Mouse (Mus musculus): ENCODE measurements around the gene Hjurp.

Gene Hjurp

DNA sequence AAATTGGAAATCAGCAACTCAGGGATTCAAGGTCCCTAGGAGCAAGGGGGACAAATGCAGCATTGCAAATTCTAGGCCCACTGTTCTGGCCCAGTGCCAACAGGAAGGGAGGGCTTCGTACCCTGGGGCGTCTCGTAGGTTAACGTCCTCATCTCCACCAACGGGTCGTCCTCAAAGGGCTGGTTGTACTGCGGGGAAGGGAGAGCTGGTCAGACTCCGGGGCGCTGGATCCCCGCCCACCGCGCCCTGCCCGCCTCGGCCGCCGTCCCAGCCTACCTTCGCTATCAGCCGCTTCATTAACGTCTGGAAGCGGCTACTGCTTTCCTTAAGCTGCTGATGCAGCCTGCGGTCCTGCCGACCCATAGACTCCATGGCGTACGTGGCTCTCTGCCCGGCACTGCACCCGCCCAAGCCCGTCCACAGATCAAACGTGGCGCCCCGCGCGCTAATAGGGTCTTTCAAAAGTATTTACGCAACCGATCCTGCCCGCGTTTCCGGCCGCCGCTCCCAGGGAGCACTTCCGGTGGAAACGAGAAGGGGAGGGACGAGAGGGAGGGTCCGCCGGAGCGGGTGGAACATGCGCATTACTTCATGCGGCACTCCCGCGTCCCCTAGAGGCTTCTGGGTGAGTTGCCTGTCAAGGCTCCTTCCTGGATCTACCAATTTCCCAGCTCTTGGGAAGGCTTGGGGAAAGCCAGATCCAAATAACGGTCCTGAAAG, at the start of gene Hjurp, which contains the start of gene Trpm8:
TSS of gene Hjurp (minus strand) at position 536 of the 720 bp plus-strand sequence.
TSS of gene Trpm8 (plus strand) at position 564 of the 720 bp plus-strand sequence.
- peak; percentile 100 for DNase-seq (ENCODE audit: low read depth, low spot score)

DNA sequence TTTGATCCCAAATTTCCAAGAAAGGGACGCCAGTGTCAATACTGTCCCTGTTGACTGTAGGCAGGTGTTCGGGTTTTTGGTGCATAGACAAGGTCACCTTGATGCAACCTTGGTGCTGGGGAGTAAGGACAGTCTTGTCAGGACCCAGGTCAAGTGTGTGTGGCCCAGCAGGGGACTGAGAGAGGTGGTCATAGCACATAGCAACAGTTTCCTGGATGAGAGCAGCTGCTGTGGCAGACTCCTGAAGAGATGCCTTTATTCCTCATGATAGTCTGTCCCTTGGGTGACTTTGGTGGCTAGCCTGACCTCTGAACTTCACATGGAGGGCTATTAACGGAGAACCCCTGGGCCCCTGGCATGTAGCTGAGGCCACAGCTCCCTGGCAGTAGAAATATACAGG, 45.7 kb upstream of the Hjurp start:
- no peak for DNase-seq (ENCODE audit: low read depth, low spot score)

DNA sequence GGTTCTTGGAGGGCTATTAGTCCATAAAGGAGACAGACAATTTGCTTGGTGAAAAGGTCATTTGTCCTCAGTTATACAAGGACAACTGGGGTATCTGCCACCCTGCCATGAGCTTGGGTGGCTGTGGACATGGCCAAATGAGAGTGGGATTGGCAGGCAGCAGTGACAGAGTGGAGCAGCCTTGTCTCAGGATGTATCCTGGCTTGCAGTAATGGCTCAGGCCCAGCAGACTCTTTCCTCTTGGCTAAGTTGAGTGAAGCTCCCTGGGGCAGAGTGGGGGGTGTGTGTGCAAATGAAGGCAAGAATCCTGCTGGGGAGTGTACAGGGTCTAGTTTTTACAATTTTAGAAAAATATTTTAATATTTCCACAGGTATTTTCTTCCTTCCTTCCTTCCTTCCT, 44.7 kb upstream of the Hjurp start:
- DNase-seq (ENCODE audit: low read depth, low spot score) = no peak

DNA sequence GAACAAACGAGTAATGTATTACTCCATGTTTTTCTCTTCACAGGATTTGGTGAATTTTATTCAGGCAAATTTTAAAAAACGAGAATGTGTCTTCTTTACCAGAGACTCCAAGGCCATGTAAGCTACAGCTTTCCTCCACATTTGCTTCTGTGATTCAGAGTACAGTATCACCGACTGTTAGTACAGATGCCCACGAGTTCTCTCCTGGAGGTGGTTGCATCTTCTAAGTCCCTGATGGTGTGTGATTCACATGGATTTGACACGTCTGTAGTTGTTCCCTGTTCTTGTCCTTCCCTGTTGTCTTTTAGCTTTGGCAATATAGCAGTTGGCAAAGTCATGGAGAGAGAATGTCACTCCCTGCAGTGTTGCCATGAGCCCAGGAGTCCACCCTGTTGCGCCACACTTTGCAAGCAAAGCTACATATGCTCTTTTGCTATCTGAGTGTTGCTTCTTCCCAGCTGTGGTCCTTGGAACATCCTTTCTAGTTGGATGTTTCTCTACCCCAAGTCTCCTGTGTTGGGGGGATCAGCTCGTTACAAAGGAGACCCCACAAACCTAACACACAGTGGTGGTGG, 43.5 kb upstream of the Hjurp start:
- DNase-seq (ENCODE audit: low read depth, low spot score) = no peak

DNA sequence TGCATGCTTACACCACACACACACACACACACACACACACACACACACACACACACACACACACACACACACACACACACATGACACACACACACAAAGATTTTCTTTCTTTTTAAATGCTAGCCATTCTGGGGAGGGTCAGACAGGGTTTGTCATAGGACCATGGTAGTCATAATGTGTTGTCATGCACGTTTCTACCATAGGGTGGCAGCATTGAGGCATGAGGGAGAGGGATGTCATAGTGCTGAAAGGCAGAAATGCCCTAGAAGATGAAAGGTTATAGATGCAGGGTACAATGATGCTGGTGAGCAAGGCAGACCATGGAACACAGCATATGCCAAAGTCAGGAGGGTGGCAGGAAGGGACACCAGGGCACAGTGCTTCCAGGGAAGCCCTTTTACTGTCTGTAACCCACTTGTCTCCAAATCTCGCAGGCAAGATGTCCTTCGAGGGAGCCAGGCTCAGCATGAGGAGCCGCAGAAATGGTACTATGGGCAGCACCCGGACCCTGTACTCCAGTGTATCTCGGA, 41.2 kb upstream of the Hjurp start:
- peak; percentile 78 for DNase-seq (ENCODE audit: low read depth, low spot score)

DNA sequence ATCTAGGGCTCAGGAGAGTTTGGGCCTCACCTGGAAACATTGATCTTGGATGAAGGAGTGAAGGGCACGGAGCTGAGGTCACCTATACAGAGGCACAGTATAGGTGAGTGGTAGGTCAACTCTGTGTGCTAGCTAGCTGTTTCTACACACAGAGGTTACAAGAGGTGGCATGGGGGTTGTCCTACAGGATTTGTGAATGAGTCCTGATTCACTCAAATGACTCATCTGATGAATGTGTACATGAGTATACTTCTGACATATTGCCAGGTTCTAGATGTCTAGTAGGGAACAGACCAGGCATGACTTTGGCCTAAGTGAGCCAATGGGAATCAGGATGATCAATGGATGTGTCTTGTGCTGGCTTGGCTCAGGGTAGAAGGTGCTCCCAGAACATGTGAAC, 39.8 kb upstream of the Hjurp start:
- DNase-seq (ENCODE audit: low read depth, low spot score) = no peak

DNA sequence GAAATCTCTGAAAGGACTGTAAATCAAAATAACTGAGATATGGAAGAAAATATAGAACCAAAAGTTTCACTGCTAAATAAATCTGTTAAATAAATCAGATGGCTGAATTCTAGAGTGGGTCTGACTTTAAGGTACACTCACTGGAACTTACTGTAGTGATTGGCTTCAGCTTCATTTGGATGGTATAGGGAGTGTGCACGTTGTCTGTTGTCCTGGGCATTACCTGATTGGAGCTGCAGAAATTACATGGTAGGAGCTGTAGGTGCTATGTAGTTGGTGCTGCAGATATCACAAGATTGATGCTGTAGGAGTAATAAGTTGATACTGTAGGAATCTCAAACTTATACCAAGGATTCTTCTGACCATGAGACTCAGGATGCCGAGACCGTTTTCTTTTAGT, 32.9 kb upstream of the Hjurp start:
- no peak for DNase-seq (ENCODE audit: low read depth, low spot score)

DNA sequence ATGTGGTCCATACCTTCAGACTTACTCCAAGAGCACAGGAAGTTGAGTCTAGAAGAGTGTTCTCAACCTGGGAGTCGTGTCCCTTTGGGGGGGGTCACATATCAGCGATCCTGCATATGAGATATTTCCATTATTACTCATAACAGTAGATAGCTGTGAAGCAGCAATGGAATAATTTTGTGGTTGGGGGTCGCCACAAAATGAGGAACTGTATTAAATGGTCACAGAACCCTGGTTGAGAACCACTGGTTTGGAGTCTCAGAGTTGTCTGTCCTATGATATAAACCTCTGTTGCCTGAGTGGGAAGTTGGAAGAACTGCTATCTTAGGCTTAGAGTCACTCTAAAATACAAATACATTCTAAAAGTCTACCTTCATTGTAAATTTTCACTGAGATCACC, 32.5 kb upstream of the Hjurp start:
- DNase-seq (ENCODE audit: low read depth, low spot score) = no peak

DNA sequence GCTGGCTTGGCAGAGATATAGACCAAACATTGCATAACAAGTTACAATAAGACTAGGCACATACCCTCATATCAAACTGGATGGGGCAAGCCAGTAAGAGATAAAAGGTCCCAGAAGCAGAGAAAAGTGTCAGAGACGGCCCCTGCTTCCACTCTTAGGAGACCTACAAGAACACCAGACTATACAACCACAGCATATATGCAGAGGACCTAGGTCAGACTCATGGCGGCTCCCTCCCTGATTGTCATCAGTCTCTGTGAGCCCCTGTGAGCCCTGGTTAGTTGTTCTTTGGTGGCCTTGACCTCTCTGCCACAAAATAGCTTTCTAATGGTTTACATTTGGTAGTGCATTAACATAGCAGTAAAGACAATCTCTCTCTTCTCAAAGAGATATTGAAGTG, 31.6 kb upstream of the Hjurp start:
- peak; percentile 16 for DNase-seq (ENCODE audit: low read depth, low spot score)

DNA sequence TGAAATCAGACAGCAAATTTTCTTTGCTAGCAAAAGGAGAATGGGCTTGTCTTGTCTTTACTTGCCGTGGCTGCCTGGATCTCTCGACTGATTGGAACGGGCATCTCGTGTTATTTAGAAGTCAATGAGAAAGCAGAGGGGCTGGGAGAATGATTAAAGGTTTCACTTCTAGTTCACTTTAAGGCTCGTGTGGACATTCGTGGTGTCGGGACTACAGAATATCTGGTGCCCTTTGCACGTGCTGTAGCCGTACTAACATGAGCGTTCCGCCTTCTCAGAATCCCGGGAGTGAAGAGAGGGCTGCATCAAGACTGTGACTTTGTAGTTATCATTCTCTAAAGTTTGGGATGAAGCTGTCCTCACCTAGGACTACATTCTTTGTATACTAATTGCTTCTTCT, 29.7 kb upstream of the Hjurp start:
- DNase-seq (ENCODE audit: low read depth, low spot score) = no peak

DNA sequence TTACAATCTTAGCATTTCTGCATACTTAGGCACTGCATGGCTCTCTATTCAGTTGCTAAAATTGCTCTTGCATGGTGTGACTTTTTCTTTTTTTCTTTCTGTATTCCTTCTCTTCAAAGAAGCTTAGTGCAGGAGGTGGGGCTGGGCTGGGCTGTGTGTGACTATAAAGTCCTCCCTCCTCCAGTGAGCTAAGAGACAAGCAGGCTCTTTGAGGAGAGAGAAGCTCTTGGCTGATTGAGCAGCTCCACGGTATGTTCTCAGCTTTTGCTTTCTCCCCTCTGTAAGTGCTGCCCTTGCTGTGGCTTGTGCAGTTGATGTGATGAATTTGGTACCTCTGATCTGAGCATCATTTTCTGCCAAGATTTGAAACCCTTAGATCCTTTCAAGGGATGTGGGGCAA, 29.1 kb upstream of the Hjurp start:
- no peak for DNase-seq (ENCODE audit: low read depth, low spot score)

DNA sequence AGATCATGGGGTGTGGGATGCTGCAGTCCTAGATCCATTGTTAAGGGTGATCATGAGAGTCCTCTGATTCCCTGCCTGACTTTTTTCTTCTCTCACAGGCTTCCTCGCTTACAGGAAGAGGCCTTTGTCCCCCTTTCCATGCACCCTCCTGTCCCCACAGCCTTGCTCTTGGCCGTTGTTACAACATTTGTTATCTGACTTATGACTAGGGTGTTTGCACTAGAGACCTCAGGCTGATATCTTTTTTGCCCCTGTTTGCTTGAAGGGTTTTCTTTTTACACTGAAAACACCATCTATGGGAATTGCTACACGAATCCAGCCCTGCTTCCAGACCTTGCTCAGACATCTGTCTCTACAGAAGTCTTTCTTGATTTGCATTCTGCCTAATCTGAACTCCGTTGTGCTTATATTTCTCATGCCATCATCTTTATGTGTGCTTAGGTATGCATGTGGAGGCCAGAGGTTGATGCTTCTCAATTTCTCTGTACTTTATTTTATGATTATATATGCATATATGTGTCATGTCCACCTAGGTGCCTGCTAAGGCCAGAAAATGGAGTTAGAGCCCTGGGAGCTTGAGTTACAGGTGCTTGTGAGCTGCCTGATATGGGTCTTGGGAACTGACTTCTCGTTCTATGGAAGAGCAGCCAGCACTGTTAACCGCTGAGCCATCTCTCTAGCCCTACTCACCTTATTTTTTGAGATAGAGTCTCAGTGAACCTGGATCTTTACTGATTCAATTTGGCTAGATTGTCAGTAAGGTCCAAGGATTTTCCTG, 27.8 kb upstream of the Hjurp start:
- no peak for DNase-seq (ENCODE audit: low read depth, low spot score)

DNA sequence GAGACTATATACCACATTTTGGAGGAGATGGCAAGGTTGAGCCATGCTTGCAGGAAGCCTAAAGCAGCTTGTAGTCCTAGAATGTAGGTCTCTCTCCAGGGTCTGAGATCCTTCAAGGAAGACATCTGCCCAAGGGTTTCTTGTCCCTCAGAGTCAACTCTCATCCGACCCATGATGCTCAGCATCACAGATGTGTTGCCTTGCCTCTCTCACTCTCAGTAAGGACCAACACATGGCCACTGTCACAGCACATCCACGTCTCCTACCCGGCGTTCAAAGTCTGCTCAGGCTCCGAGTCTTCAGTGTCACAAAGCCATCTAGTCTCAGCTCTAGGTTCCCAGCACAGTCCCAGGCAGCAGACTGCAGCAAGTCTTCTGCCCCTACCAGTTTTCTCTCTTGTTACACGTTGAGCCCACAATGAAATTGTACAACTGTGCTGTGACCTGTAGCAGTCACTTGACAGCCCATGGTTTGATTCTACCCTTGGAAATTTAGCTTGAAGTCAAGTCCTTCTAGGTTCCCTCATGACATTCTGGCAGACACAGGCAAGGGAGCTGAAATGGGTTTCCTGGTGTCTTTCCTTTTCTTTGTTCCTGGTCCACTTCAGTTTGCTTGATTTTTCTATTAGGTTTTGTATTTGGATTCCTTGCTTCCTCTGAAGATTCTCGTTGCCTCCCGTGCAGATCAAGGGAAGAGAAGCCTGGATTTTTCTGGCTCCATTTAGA, 27.0 kb upstream of the Hjurp start:
- DNase-seq (ENCODE audit: low read depth, low spot score) = no peak

DNA sequence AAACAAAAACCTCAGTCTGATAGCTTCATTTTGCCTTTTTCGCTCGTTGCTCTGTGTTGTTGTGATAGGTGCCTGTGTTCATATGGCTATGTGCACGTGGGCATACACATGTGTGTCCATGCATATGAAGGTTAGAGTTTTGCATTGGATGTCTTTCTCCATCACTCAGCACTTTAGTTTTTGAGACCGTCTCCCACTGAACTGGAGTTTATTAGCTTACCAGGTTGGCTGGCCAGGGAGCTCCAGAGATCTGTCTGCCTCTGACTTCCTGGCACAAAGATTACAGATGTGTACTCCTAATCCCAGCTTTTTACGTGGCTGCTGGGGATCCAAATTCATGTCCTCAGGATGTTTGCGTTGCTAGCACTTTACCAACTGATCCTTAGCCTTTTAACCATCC, 26.3 kb upstream of the Hjurp start:
- DNase-seq (ENCODE audit: low read depth, low spot score) = no peak

DNA sequence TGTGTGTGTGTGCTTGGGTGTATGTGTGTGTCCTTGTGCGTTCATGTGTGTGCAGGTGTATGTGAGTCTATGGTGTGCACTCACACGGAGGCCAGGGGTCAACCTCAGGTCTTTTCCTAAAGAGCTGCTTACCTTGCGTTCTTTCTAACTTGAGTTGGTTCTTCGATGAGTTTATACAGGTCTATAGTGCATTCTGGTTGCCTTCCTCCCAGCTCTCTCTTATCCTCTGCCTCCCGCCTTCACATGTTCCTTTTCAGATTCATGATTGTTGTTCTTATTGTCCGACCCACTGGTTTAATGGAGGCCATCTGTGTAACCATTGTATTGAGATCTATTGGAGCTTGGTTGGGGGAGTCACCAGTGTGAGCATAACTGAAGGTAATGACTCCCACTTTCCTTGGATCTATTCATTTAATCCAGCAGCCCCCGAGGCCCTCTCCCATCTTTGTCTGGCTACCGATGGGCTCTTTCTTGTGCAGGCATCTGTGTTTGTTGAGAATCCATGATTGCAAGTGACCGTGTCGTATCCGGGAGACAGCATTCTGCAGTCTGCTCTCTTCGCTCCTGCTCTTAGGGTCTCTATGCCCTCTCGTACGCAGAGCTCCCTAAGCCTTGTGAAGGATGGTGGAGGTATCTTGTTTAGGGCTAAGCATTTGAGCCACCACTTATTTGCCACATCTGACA, 24.8 kb upstream of the Hjurp start:
- no peak for DNase-seq (ENCODE audit: low read depth, low spot score)

DNA sequence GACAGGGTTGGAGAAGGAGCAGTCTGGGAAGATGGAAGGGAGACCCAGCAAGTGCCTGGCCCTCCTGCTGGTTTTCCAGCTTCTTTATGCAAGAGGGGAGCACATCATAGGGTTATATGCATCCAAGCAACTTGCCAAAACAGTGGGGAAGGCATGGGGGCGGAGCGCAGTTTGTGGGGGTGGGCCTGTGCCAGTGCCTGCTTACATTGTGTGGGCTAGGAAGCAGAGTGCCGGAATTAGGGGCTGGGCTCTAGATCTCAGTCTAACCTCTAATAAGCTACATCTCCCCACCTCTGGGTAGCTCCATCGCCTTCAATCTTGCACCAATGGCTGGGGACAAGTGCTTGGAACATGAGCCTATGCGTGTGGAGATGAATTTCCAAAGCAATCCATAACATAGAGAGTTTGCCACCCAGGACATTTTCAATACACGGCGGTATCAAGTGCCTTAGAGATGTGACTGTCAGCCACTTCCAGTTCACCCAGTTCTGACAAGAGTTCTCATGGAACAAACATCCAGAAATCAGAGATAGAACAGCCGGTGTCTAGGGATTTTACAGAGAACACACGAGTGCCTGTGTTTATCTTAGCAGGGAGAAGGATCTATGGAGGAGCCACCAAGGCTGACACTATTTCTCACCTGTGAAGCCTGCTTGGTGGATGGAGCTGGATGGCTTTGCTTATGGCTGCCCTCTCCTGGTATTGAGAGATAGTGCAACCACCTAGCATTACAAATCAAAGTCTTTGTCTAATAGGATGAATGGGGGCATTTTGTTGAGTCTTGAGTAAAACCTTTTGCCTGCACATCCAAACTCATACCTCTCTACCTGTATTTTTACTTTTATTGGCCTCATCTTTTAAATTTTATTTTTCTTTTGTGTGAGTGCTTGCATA, 23.9 kb upstream of the Hjurp start:
- DNase-seq (ENCODE audit: low read depth, low spot score) = peak; percentile 68

DNA sequence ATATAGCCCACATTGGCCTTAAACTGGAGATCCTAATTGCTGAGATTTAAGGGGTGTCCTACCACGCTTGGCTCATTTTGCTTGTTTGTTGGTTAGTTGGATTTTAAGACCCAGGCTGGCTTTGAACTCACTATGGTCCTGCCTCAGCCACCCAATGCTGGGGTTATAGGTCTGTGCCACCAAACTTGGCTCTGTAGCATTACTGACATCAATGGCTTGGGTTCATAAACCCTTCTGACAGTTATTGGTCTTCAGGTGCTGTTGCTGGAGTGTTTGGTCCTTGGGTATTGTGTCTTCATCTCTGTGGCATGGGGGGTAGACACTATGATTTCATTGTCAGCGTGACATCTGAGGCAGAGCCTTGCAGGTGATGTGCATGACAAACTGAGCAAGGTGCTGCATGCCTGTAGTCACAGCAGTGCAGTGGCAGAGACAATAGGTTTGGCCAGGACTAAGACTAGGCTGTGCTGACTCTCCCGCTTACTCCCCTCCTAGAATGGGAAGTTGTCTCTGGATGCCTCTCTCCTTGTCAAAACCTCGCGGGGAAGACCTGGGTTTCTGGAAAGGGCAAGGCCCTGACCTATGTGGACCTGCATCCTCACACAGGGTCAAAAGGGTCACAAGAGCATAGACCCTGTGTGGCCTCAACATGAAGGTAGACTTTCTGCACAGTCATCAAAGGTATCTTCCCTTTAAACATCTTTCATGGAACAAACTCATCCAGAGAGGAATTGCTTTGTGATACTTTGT, 23.0 kb upstream of the Hjurp start:
- no peak for DNase-seq (ENCODE audit: low read depth, low spot score)

DNA sequence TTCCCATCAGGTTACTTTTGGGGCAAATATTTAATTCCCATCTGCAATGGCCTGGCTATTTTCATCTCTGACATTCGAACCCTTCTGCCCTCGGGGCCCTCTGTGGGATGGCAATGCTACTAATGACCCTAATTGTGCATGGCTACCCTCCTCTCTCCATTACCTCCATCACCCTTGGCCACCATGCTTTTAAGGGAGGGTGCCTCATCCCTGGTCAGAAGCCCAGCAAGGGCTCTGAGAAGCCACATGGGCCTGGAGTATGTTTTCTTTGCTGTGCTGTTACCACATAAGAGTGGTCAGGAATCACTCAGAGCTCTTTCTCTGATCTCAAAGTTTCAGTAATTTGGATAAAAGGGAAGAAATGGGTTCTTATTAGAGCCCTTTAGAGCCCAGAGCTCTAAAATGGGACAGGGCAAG, 22.1 kb upstream of the Hjurp start:
- no peak for DNase-seq (ENCODE audit: low read depth, low spot score)

DNA sequence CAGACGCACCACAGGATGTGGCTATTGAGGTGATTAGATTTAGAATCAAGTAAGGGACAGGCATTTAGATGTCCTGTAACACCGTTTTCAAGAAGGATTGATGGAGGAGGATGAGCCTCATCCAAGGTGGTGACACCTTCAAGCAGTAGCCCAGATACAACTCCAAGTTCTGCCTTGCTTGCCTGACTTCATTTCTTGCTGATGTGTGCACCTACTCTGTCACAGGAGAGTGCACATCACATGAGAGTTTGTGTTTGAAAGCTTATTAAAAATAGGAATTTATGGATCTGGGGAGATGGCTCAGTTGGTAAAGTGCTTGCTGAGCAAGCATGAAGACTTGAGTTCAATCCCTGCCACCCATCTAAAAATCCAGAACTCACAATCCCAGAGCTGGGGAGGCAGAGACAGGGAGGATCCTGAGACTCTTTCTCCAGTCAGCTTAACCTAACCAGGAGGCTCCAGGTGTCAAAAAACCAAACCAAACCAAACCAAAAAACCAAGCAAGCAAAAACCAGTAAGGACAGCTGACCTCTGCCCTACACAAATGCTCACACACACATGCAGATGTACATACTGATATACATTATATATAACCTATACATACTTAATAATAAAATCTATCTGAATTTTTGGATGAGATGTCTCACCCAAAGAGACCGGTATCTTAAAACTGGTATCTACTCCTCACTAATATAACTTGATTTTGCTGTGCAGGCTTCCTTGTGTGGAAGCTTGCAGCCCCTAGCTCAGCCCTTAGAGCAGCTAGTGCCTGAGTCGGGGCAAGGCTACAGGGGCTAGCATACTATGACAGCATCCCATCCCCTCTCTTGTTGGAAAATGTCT, 21.5 kb upstream of the Hjurp start:
- DNase-seq (ENCODE audit: low read depth, low spot score) = no peak

Measured in ZHBTc4 (cell line).